Mouse (Mus musculus) MEL (cell line): ENCODE measurements around the gene Zfp462. TPM values are rescaled to one million over a fixed set of nuclear protein-coding genes. Genes with fewer than 3 reads are reported as not detected.

Experiments used
- DNase-seq: peaks from one replicate; pipeline ENCODE4 v3.0.0; 2011; ENCODE audit warnings: low read depth, low spot score
- H3K27ac ChIP-seq: 2 replicates; pipeline ENCODE4 v1.5.1; 2012; ENCODE audit warnings: low read depth, mild to moderate bottlenecking, control low read depth, low read length, moderate library complexity; ENCODE audit not compliant: control insufficient read depth
- H3K27me3 ChIP-seq, 2 experiments: fragments of 150-350 bp in 1 of 2; sonication (generic) in 1 of 2; 2 replicates each; pipeline ENCODE4 v1.6.1; 2012; ENCODE audit warnings: low read length in 2 of 2, mild to moderate bottlenecking in 2 of 2, improper control_type of control experiment in 1 of 2, moderate library complexity in 1 of 2; ENCODE audit not compliant: insufficient read depth in 2 of 2, control insufficient read depth in 1 of 2
- H3K36me3 ChIP-seq, 2 experiments: 2 replicates each; pipeline ENCODE4 v1.6.1; 2012 to 2014; ENCODE audit warnings: low read length in 2 of 2, improper control_type of control experiment in 1 of 2, inconsistent platforms in 1 of 2, mild to moderate bottlenecking in 1 of 2; ENCODE audit not compliant: insufficient read depth in 2 of 2, control insufficient read depth in 1 of 2
- H3K4me1 ChIP-seq, 2 experiments: fragments of 150-350 bp in 1 of 2; sonication (generic) in 1 of 2; 2 replicates each; pipeline ENCODE4 v1.6.1; 2012; ENCODE audit warnings: low read length in 2 of 2, improper control_type of control experiment in 1 of 2, mild to moderate bottlenecking in 1 of 2; ENCODE audit not compliant: insufficient read depth in 2 of 2, control insufficient read depth in 1 of 2
- H3K4me3 ChIP-seq, 2 experiments: fragments of 150-350 bp in 1 of 2; sonication (generic) in 1 of 2; 2 replicates each; pipeline ENCODE4 v1.5.1; 2012; ENCODE audit warnings: low read depth in 2 of 2, low read length in 2 of 2, mild to moderate bottlenecking in 2 of 2, moderate library complexity in 2 of 2, control low read depth in 1 of 2, improper control_type of control experiment in 1 of 2; ENCODE audit not compliant: control insufficient read depth in 1 of 2, insufficient read depth in 1 of 2
- H3K79me2 ChIP-seq: 2 replicates; pipeline ENCODE4 v1.6.1; 2012; ENCODE audit warnings: mild to moderate bottlenecking, low read length, moderate library complexity; ENCODE audit not compliant: control insufficient read depth, poor library complexity, insufficient read depth
- H3K9ac ChIP-seq: 2 replicates; pipeline ENCODE4 v1.6.1; 2012; ENCODE audit warnings: low read depth, mild to moderate bottlenecking, control low read depth, low read length, moderate library complexity; ENCODE audit not compliant: control insufficient read depth, poor library complexity, severe bottlenecking
- H3K9me3 ChIP-seq: fragments of 150-350 bp; sonication (generic); replicated peaks from 2 replicates; pipeline ENCODE4 v1.6.1; 2012; ENCODE audit warnings: mild to moderate bottlenecking, low read length, improper control_type of control experiment, moderate library complexity; ENCODE audit not compliant: insufficient read depth
- BHLHE40 ChIP-seq: IDR thresholded peaks from 2 replicates; pipeline ENCODE4 v1.6.1; 2012; ENCODE audit warnings: low read depth, mild to moderate bottlenecking, inconsistent platforms, low read length, improper control_type of control experiment, borderline replicate concordance
- CHD2 ChIP-seq: IDR thresholded peaks from 2 replicates; pipeline ENCODE4 v1.6.1; 2011; ENCODE audit warnings: low read length, improper control_type of control experiment
- ELF1 ChIP-seq: IDR thresholded peaks from 2 replicates; pipeline ENCODE4 v1.6.1; 2014; ENCODE audit warnings: low read depth, mild to moderate bottlenecking, inconsistent platforms, low read length, improper control_type of control experiment, moderate library complexity
- GATA1 ChIP-seq: IDR thresholded peaks from 2 replicates; pipeline ENCODE4 v1.6.1; 2011; ENCODE audit warnings: low read depth, low read length, improper control_type of control experiment
- JUND ChIP-seq: IDR thresholded peaks from 2 replicates; pipeline ENCODE4 v1.6.1; 2011; ENCODE audit warnings: low read depth, mild to moderate bottlenecking, improper control_type of control experiment, low read length
- MAZ ChIP-seq: IDR thresholded peaks from 2 replicates; pipeline ENCODE4 v1.6.1; 2012; ENCODE audit warnings: low read depth, mild to moderate bottlenecking, inconsistent platforms, low read length, improper control_type of control experiment
- MYC ChIP-seq: IDR thresholded peaks from 2 replicates; pipeline ENCODE4 v1.6.1; 2011; ENCODE audit warnings: low read depth, mild to moderate bottlenecking, low read length, improper control_type of control experiment, moderate library complexity
- NRF1 ChIP-seq: IDR thresholded peaks from 2 replicates; pipeline ENCODE4 v1.6.1; 2014; ENCODE audit warnings: low read depth, mild to moderate bottlenecking, inconsistent platforms, low read length, improper control_type of control experiment, moderate library complexity; ENCODE audit not compliant: poor library complexity, insufficient read depth, severe bottlenecking
- POLR2AphosphoS2 ChIP-seq: IDR thresholded peaks from 2 replicates; pipeline ENCODE4 v1.6.1; 2011; ENCODE audit warnings: low read length, improper control_type of control experiment
- POLR2AphosphoS5 ChIP-seq: IDR thresholded peaks from 2 replicates; pipeline ENCODE4 v1.6.1; 2012; ENCODE audit warnings: low read depth, borderline replicate concordance, mild to moderate bottlenecking, inconsistent platforms, low read length, moderate library complexity, mixed read lengths
- SIN3A ChIP-seq: IDR thresholded peaks from 2 replicates; pipeline ENCODE4 v1.6.1; 2012; ENCODE audit warnings: low read length, improper control_type of control experiment, inconsistent platforms
- TCF12 ChIP-seq: IDR thresholded peaks from 2 replicates; pipeline ENCODE4 v1.6.1; 2014; ENCODE audit warnings: low read depth, mild to moderate bottlenecking, inconsistent platforms, low read length, improper control_type of control experiment, moderate library complexity
- UBTF ChIP-seq: IDR thresholded peaks from 2 replicates; pipeline ENCODE4 v1.6.1; 2012; ENCODE audit warnings: low read depth, mild to moderate bottlenecking, inconsistent platforms, low read length, improper control_type of control experiment, moderate library complexity, borderline replicate concordance; ENCODE audit not compliant: insufficient read depth
- USF2 ChIP-seq, 2 experiments: IDR thresholded peaks; 2 replicates each; pipeline ENCODE4 v1.6.1; 2011 to 2012; ENCODE audit warnings: improper control_type of control experiment in 2 of 2, low read length in 2 of 2, borderline replicate concordance in 1 of 2, inconsistent platforms in 1 of 2, low read depth in 1 of 2, mild to moderate bottlenecking in 1 of 2; ENCODE audit not compliant: insufficient read depth in 1 of 2
- ZC3H11A ChIP-seq: IDR thresholded peaks from 2 replicates; pipeline ENCODE4 v1.6.1; 2012; ENCODE audit warnings: low read depth, mild to moderate bottlenecking, inconsistent platforms, low read length, improper control_type of control experiment
- ZKSCAN1 ChIP-seq: IDR thresholded peaks from 2 replicates; pipeline ENCODE4 v1.6.1; 2012; ENCODE audit warnings: low read depth, mild to moderate bottlenecking, inconsistent platforms, low read length, improper control_type of control experiment, moderate library complexity
- polyA plus RNA-seq, 2 experiments: library from polyadenylated mRNA; stranded (reverse) in 1 of 2; unstranded in 1 of 2; fragments of >175 nt in 1 of 2; fragments of >200 nt in 1 of 2; gene quantifications; 2 replicates each; pipeline versions ENCODE4 v1.2.1 to v1.2.4; 2012; ENCODE audit warnings: low replicate concordance in 2 of 2, low read depth in 1 of 2; ENCODE audit not compliant: insufficient read length in 2 of 2, insufficient read depth in 1 of 2, missing spikeins in 1 of 2
- total RNA-seq: library from RNA; depleted of rRNA; stranded (reverse); fragments of 300-350 nt; gene quantifications from 2 replicates; pipeline ENCODE4 v1.2.3, GENCODE M21; 2012

Zfp462 gene
- total and polyA plus RNA-seq, 3 experiments: not detected

DNA sequence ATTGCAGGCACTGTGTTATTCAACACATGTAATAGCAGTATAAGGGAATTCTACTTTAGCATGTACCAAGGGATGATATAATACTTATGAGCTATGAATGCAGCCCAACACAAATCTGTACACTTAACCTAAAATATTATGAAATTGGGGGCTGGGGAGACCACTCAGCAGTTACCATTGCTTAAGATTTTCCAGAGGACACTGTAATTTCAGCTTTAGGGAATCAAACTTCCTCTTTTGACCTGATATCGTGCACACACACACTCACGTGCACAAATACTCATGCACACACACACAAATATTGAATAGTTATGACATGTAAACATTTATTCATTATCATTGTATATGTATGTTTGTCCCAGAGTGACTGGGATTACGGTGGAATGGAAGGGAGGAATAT lies 179.3 kb downstream of the Zfp462 start:
- TF ChIP-seq GATA1 (no peak), BHLHE40 (no peak), USF2 (IDR thresholded peaks at IDR 0.05; ENCODE audit: borderline replicate concordance in 1 of 2, insufficient read depth in 1 of 2, low read depth in 1 of 2, low read length in 2 of 2) (no peak), POLR2AphosphoS2 (no peak), JUND (no peak), POLR2AphosphoS5 (no peak), SIN3A (no peak), MYC (no peak), UBTF (no peak)
- H3K9me3 ChIP-seq: no peaks in the 10 kb centered on the region
- no peaks in the 10 kb centered on the region for H3K27me3 ChIP-seq

DNA sequence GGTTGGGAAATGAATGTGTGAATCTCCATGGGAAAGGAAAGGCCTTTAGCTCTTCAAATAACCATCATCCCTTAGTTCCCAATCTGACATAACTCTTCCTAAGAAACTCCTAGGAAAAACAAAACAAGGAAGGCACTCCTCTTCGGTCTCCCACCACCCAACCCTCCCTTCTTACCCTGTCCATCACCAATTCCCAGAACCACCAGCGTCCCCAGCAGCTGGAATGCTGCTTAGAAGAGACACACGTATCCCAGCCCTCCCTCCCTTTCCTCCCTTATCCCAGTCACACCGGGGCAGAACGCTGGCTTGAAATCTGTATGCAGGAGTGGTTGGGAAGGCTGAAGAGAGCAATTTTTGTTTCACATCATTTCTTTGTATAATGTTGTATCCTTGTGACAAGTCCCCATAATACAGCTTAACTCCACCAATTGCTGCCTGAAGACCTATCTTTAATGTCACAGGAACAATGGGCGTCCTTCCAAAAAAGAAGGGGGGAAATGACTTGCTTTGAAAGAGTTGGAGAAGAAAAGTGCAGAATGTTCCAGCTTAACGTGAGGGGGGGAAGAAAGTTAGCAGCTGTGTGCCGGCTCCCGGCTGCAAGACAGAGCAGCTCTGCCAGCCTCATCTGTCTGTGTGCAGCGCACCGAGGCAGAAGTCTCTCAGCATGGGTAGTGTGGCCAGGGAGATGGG lies 180.3 kb downstream of the Zfp462 start:
- peak; percentile 28 for DNase-seq
- Histone ChIP-seq H3K4me1 (no peaks in the 10 kb centered on the region), H3K79me2 (no peaks in the 10 kb centered on the region), H3K9ac (no peak overlapping the region), H3K27ac (no peak overlapping the region), H3K27me3 (no peaks in the 10 kb centered on the region), H3K9me3 (no peaks in the 10 kb centered on the region), H3K36me3 (no peaks in the 10 kb centered on the region)
- TF ChIP-seq CHD2 (no peak), POLR2AphosphoS5 (no peak), TCF12 (no peak), NRF1 (no peak), ELF1 (no peak), MAZ (no peak), ZC3H11A (no peak), ZKSCAN1 (no peak)
- TF ChIP-seq, all 39 proteins: peak for 0
- H3K4me3 ChIP-seq: no peak overlapping the region

More for the DNA sequence above, 179.3 kb downstream of the Zfp462 start:
- no peaks in the 10 kb centered on the region for H3K79me2 ChIP-seq
- DNase-seq: no peak
- no peak overlapping the region for H3K27ac ChIP-seq
- no peak overlapping the region for H3K4me3 ChIP-seq
- no peak overlapping the region for H3K9ac ChIP-seq
- H3K36me3 ChIP-seq: no peaks in the 10 kb centered on the region
- no peaks in the 10 kb centered on the region for H3K4me1 ChIP-seq
